ENCODE assay signal across 8 mouse cellular contexts in genomic region chr3:146150058-146150400, GRCm38 (mm10). TPM values are rescaled to one million over a fixed set of nuclear protein-coding genes. Genes with fewer than 3 reads are reported as not detected.
A peak's percentile ranks its signal among the peaks of the same experiment; 100 is the strongest.
DNase-seq lines count a peak whose midpoint lies in the region; ATAC-seq lines count a peak whose summit lies in the region.

No protein-coding gene starts in this region.

- H3K4me3 ChIP-seq in heart, embryonic 12.5 days, result peak overlapping the region; percentile 47
- H3K4me3 ChIP-seq in kidney, embryonic 16.5 days (ENCODE audit: low read length), result peak overlapping the region; percentile 54

- H3K36me3 ChIP-seq in heart, embryonic 12.5 days, result no peaks in the 10 kb centered on the region
- no peaks in the 10 kb centered on the region for H3K36me3 ChIP-seq in kidney, embryonic 16.5 days (ENCODE audit: insufficient read depth, low read length)

- H3K4me2 ChIP-seq in heart, embryonic 12.5 days, result peak overlapping the region; percentile 94
- peak overlapping the region; percentile 98 for H3K4me2 ChIP-seq in kidney, embryonic 16.5 days (replicated peaks; ENCODE audit: low read depth, low read length)

- H3K27me3 ChIP-seq in heart, embryonic 12.5 days (replicated peaks), result peaks cover 28% of the 10 kb centered on the region
- peaks cover 5% of the 10 kb centered on the region; the same call in 1 of the 2 replicates for H3K27me3 ChIP-seq in kidney, embryonic 16.5 days (ENCODE audit: insufficient read depth, low read length)

- under 1% methylated on average over 25 of the region's 26 CpGs for WGBS in heart, embryonic 12.5 days
- 1% methylated on average over 26 of the region's 26 CpGs for WGBS in kidney, embryonic 16.5 days

- ATAC-seq in heart, embryonic 12.5 days (ENCODE audit: insufficient number of reproducible peaks, low FRiP score), result peak; percentile 51
- peak; percentile 47; the same call in 1 of the 2 replicates for ATAC-seq in kidney, embryonic 16.5 days (ENCODE audit: low FRiP score, low TSS enrichment)

- no peaks in the 10 kb centered on the region; the same call in 1 of the 2 replicates for H3K9me3 ChIP-seq in heart, embryonic 12.5 days (replicated peaks)
- no peaks in the 10 kb centered on the region for H3K9me3 ChIP-seq in kidney, embryonic 16.5 days (ENCODE audit: low read length)

- peaks cover 11% of the 10 kb centered on the region for H3K4me1 ChIP-seq in heart, embryonic 12.5 days (replicated peaks)
- peaks cover 18% of the 10 kb centered on the region for H3K4me1 ChIP-seq in kidney, embryonic 16.5 days (ENCODE audit: insufficient read depth, low read length)

- peak overlapping the region; percentile 65 for H3K9ac ChIP-seq in heart, embryonic 12.5 days
- peak overlapping the region; percentile 66 for H3K9ac ChIP-seq in kidney, embryonic 16.5 days (replicated peaks; ENCODE audit: low read length)

- peak; percentile 57 for DNase-seq in Muller cell, postnatal 12 days (ENCODE audit: inconsistent ontology term)
- peak; percentile 57 for DNase-seq in embryo, embryonic 11 days
- DNase-seq in lung, postnatal 25 days (ENCODE audit: low spot score), result peak; percentile 41
- peak; percentile 54 for DNase-seq in retina, postnatal 1 day
- DNase-seq in cerebellum, adult 8-10 months, result no peak
- DNase-seq in left cerebral cortex, adult 9 months (ENCODE audit: low spot score in 2 of 2), result no peak

- no peak overlapping the region for H3K27ac ChIP-seq in heart, embryonic 12.5 days (ENCODE audit: poor library complexity, severe bottlenecking)
- H3K27ac ChIP-seq in kidney, embryonic 16.5 days (ENCODE audit: low read length), result no peak overlapping the region

RNA-seq across cellular contexts. Expression of gene Mcoln2, which starts 0.4 kb away (rescaled TPM):
- polyA plus RNA-seq in heart, embryonic 12.5 days (2016; fragmentation: Nextera tagmentation; extraction: Ambion mirVana), result 0.19 and 0.57 TPM in 2 replicates
- polyA plus RNA-seq in kidney, embryonic 16.5 days (2015; fragmentation: Nextera tagmentation; extraction: Ambion mirVana), result 0.84 and 1.3 TPM in 2 replicates

RNA-seq across cellular contexts. Expression of gene Mcoln3, which starts 32.8 kb away (rescaled TPM):
- 0.66 and 1.1 TPM in 2 replicates for polyA plus RNA-seq in heart, embryonic 12.5 days (2016; fragmentation: Nextera tagmentation; extraction: Ambion mirVana)
- polyA plus RNA-seq in kidney, embryonic 16.5 days (2015; fragmentation: Nextera tagmentation; extraction: Ambion mirVana), result 20.5 and 20.6 TPM in 2 replicates

RNA-seq across cellular contexts. Expression of gene Wdr63, which starts 42.1 kb away (rescaled TPM):
- not detected in 2 replicates for polyA plus RNA-seq in heart, embryonic 12.5 days (2016; fragmentation: Nextera tagmentation; extraction: Ambion mirVana)
- polyA plus RNA-seq in kidney, embryonic 16.5 days (2015; fragmentation: Nextera tagmentation; extraction: Ambion mirVana), result 0.24 and 0.31 TPM in 2 replicates

Comparison
In these comparisons a context has a peak if more than half of its experiments do, and no peak if none do; other contexts are left out.
1. DNase-seq: peak in Muller cell, postnatal 12 days (single experiment), embryo, embryonic 11 days (single experiment), lung, postnatal 25 days (single experiment) and retina, postnatal 1 day (single experiment); none in cerebellum, adult 8-10 months (single experiment) and left cerebral cortex, adult 9 months (0 of 2).
2. RNA of gene Mcoln3, which starts 32.8 kb away (polyA plus RNA-seq): 20.5 to 20.6 TPM in kidney, embryonic 16.5 days; 0.66 to 1.1 TPM in heart, embryonic 12.5 days; every median in the first group is over 10 times any median in the second.